ENCODE assay signal across 8 mouse cellular contexts in genomic region chr17:25433617-25434606, GRCm38 (mm10). TPM values are rescaled to one million over a fixed set of nuclear protein-coding genes. Genes with fewer than 3 reads are reported as not detected.
DNase-seq lines count a peak whose midpoint lies in the region; ATAC-seq lines count a peak whose summit lies in the region.

Gene Cacna1h, minus strand, starts transcription at chr17:25433783.

- peak; percentile 89 for ATAC-seq in intestine, embryonic 14.5 days (replicated peaks; ENCODE audit: low FRiP score, low TSS enrichment, low read depth)
- peak; percentile 92 for ATAC-seq in limb, embryonic 13.5 days (ENCODE audit: low FRiP score, low read depth)
- ATAC-seq in neural tube, embryonic 11.5 days (ENCODE audit: insufficient read depth, low FRiP score, low TSS enrichment) = peak; percentile 85

- H3K36me3 ChIP-seq in intestine, embryonic 14.5 days (ENCODE audit: control insufficient read depth, insufficient read depth, low read length) = 0 out of 2 replicates have a peak, but pooled peaks cover 4% of the 10 kb centered on the region
- peaks cover 7% of the 10 kb centered on the region for H3K36me3 ChIP-seq in limb, embryonic 13.5 days
- H3K36me3 ChIP-seq in neural tube, embryonic 11.5 days (ENCODE audit: control insufficient read depth, insufficient read depth, low read length) = no peaks in the 10 kb centered on the region

- no peaks in the 10 kb centered on the region for H3K9me3 ChIP-seq in intestine, embryonic 14.5 days (ENCODE audit: control insufficient read depth, low read length)
- no peaks in the 10 kb centered on the region for H3K9me3 ChIP-seq in limb, embryonic 13.5 days
- no peaks in the 10 kb centered on the region for H3K9me3 ChIP-seq in neural tube, embryonic 11.5 days (ENCODE audit: control insufficient read depth, low read length)

- peak within 1 kb of the TSS; percentile 69 for H3K9ac ChIP-seq in intestine, embryonic 14.5 days (ENCODE audit: low read length)
- H3K9ac ChIP-seq in limb, embryonic 13.5 days = peak within 1 kb of the TSS; percentile 91
- peak within 1 kb of the TSS; percentile 89 for H3K9ac ChIP-seq in neural tube, embryonic 11.5 days (ENCODE audit: low read length)

- DNase-seq in cerebellum, adult 8-10 months = peak; percentile 3
- DNase-seq in cerebellum, adult 9-10 months = no peak
- DNase-seq in adrenal gland, postnatal 25 days = peak; percentile 81
- peak; percentile 79 to 83 for DNase-seq in frontal cortex, postnatal 10 days (ENCODE audit: low spot score in 2 of 2)
- peak; percentile 94 for DNase-seq in intestine, embryonic 14.5 days (ENCODE audit: low spot score)
- DNase-seq in neural tube, embryonic 11.5 days (ENCODE audit: low spot score) = peak; percentile 87
- DNase-seq in testis, postnatal 10 days (ENCODE audit: low spot score) = peak; percentile 90

- under 1% methylated on average over 88 of the region's 103 CpGs for WGBS in intestine, embryonic 14.5 days
- under 1% methylated on average over 76 of the region's 103 CpGs for WGBS in limb, embryonic 13.5 days
- 0% methylated on average over 61 of the region's 103 CpGs for WGBS in neural tube, embryonic 11.5 days

- H3K27ac ChIP-seq in intestine, embryonic 14.5 days (ENCODE audit: low read depth) = peak within 1 kb of the TSS; percentile 79
- H3K27ac ChIP-seq in limb, embryonic 13.5 days = peak within 1 kb of the TSS; percentile 96
- peak within 1 kb of the TSS; percentile 67 for H3K27ac ChIP-seq in neural tube, embryonic 11.5 days (ENCODE audit: low read depth, low read length)

- H3K4me2 ChIP-seq in intestine, embryonic 14.5 days (ENCODE audit: low read length) = peak within 1 kb of the TSS; percentile 92
- peak within 1 kb of the TSS; percentile 97 for H3K4me2 ChIP-seq in limb, embryonic 13.5 days (replicated peaks)
- H3K4me2 ChIP-seq in neural tube, embryonic 11.5 days (ENCODE audit: low read depth) = peak within 1 kb of the TSS; percentile 97

- peaks cover 46% of the 10 kb centered on the region for H3K4me1 ChIP-seq in intestine, embryonic 14.5 days (replicated peaks; ENCODE audit: control insufficient read depth, insufficient read depth, low read length)
- H3K4me1 ChIP-seq in limb, embryonic 13.5 days = peaks cover 61% of the 10 kb centered on the region
- H3K4me1 ChIP-seq in neural tube, embryonic 11.5 days (ENCODE audit: control insufficient read depth, insufficient read depth, low read length) = peaks cover 4% of the 10 kb centered on the region

- no peaks in the 10 kb centered on the region; the same call in 1 of the 2 replicates for H3K27me3 ChIP-seq in intestine, embryonic 14.5 days (replicated peaks; ENCODE audit: control insufficient read depth, insufficient read depth, low read length)
- H3K27me3 ChIP-seq in limb, embryonic 13.5 days = peaks cover 17% of the 10 kb centered on the region
- peaks cover 17% of the 10 kb centered on the region for H3K27me3 ChIP-seq in neural tube, embryonic 11.5 days (ENCODE audit: control insufficient read depth, insufficient read depth, low read length)

- peak within 1 kb of the TSS; percentile 68 for H3K4me3 ChIP-seq in intestine, embryonic 14.5 days (ENCODE audit: low read depth, low read length)
- peak within 1 kb of the TSS; percentile 88 for H3K4me3 ChIP-seq in limb, embryonic 13.5 days
- peak within 1 kb of the TSS; percentile 74 for H3K4me3 ChIP-seq in neural tube, embryonic 11.5 days (ENCODE audit: low read depth, low read length)

RNA-seq across cellular contexts. Expression of gene Cacna1h, which starts in this region (rescaled TPM):
- 100 and 109 TPM in 2 replicates for total RNA-seq in adrenal gland, postnatal 25 days (2021)
- polyA plus RNA-seq in intestine, embryonic 14.5 days (2014; fragmentation: Nextera tagmentation; extraction: Ambion mirVana) = 6.6 and 7.0 TPM in 2 replicates
- polyA plus RNA-seq in limb, embryonic 13.5 days (2015; fragmentation: Nextera tagmentation; extraction: Ambion mirVana) = 5.2 and 7.5 TPM in 2 replicates
- 9.7 and 13.3 TPM in 2 replicates for polyA plus RNA-seq in neural tube, embryonic 11.5 days (2014; fragmentation: Nextera tagmentation; extraction: Ambion mirVana)
